Mouse (Mus musculus): ENCODE results near the gene Thap3.
"Not testable (repeated sequence)": the region's sequence is repeated elsewhere in the genome, so short reads cannot be mapped to it uniquely, and the experiment has no call there.

The Thap3 gene

GRCm38 (mm10) chr4:151988342-151989109 lies at the start of gene Thap3:
Thap3 (minus strand) TSS chr4:151988997.
- DNase-seq (ENCODE audit: low spot score in 2 of 2), result peak; percentile 78 to 80

- no peak for DNase-seq (ENCODE audit: low spot score in 2 of 2)
Measured at GRCm38 (mm10) chr4:152038225-152038984, 49.6 kb upstream of the Thap3 start, which contains the start of gene Tas1r1. Tas1r1 (minus strand) TSS chr4:152038568.

- DNase-seq (ENCODE audit: low spot score in 2 of 2), result not testable (repeated sequence)
Measured at GRCm38 (mm10) chr4:152036464-152036863, 47.7 kb upstream of the Thap3 start.

- no peak for DNase-seq (ENCODE audit: low spot score in 2 of 2)
Measured at GRCm38 (mm10) chr4:152032922-152033321, 44.1 kb upstream of the Thap3 start.

GRCm38 (mm10) chr4:152029997-152030396 lies 41.2 kb upstream of the Thap3 start:
- no peak for DNase-seq (ENCODE audit: low spot score in 2 of 2)

- DNase-seq (ENCODE audit: low spot score in 2 of 2), result no peak
Measured at GRCm38 (mm10) chr4:152029087-152029486, 40.3 kb upstream of the Thap3 start.

GRCm38 (mm10) chr4:152028456-152028855 lies 39.7 kb upstream of the Thap3 start:
- DNase-seq (ENCODE audit: low spot score in 2 of 2), result no peak

GRCm38 (mm10) chr4:152027524-152027923 lies 38.7 kb upstream of the Thap3 start, which contains the start of gene Zbtb48:
Zbtb48 (minus strand) TSS chr4:152027671.
- peak; percentile 94 to 98 for DNase-seq (ENCODE audit: low spot score in 2 of 2)

GRCm38 (mm10) chr4:152026751-152027508 lies 38.1 kb upstream of the Thap3 start:
- no peak for DNase-seq (ENCODE audit: low spot score in 2 of 2)

GRCm38 (mm10) chr4:152024525-152024924 lies 35.7 kb upstream of the Thap3 start:
- DNase-seq (ENCODE audit: low spot score in 2 of 2), result no peak

- DNase-seq (ENCODE audit: low spot score in 2 of 2), result no peak
Measured at GRCm38 (mm10) chr4:152022506-152022905, 33.7 kb upstream of the Thap3 start.

GRCm38 (mm10) chr4:152021568-152022097 lies 32.8 kb upstream of the Thap3 start:
- DNase-seq (ENCODE audit: low spot score in 2 of 2), result no peak

- DNase-seq (ENCODE audit: low spot score in 2 of 2), result no peak
Measured at GRCm38 (mm10) chr4:152020024-152020423, 31.2 kb upstream of the Thap3 start.

- no peak for DNase-seq (ENCODE audit: low spot score in 2 of 2)
Measured at GRCm38 (mm10) chr4:152019073-152019472, 30.3 kb upstream of the Thap3 start.

- no peak for DNase-seq (ENCODE audit: low spot score in 2 of 2)
Measured at GRCm38 (mm10) chr4:152013036-152013813, 24.4 kb upstream of the Thap3 start.

- DNase-seq (ENCODE audit: low spot score in 2 of 2), result no peak
Measured at GRCm38 (mm10) chr4:152012109-152012508, 23.3 kb upstream of the Thap3 start.

- no peak for DNase-seq (ENCODE audit: low spot score in 2 of 2)
Measured at GRCm38 (mm10) chr4:152011171-152011760, 22.5 kb upstream of the Thap3 start.

- no peak for DNase-seq (ENCODE audit: low spot score in 2 of 2)
Measured at GRCm38 (mm10) chr4:152010707-152011134, 21.9 kb upstream of the Thap3 start.

GRCm38 (mm10) chr4:152010091-152010706 lies 21.4 kb upstream of the Thap3 start:
- DNase-seq (ENCODE audit: low spot score in 2 of 2), result no peak
